Mouse (Mus musculus) forebrain, embryonic 12.5 days (tissue): ENCODE measurements around the gene Scn1b. TPM values are rescaled to one million over a fixed set of nuclear protein-coding genes. Genes with fewer than 3 reads are reported as not detected.

Experiments
- ATAC-seq: fragments of 200-750 bp; cut with Nextera tagmentation; 2 replicates; pipeline ENCODE4 v1.8.0; 2017; ENCODE audit warnings: moderate TSS enrichment; ENCODE audit not compliant: low FRiP score
- H3K27ac ChIP-seq: fragments of 300-500 bp; sonication (generic); 2 replicates; pipeline ENCODE4 v1.5.1; 2016; ENCODE audit warnings: mild to moderate bottlenecking
- H3K27me3 ChIP-seq: fragments of 300-500 bp; sonication (generic); 2 replicates; pipeline ENCODE4 v1.6.1; 2016; ENCODE audit warnings: mild to moderate bottlenecking
- H3K36me3 ChIP-seq: fragments of 300-500 bp; sonication (generic); replicated peaks from 2 replicates; pipeline ENCODE4 v1.6.1; 2016; ENCODE audit warnings: mild to moderate bottlenecking
- H3K4me1 ChIP-seq: fragments of 300-500 bp; sonication (generic); 2 replicates; pipeline ENCODE4 v1.6.1; 2016
- H3K4me2 ChIP-seq: fragments of 300-500 bp; sonication (generic); 2 replicates; pipeline ENCODE4 v1.6.1; 2016; ENCODE audit warnings: mild to moderate bottlenecking, moderate library complexity
- H3K4me3 ChIP-seq: fragments of 300-500 bp; sonication (generic); replicated peaks from 2 replicates; pipeline ENCODE4 v1.5.1; 2016; ENCODE audit warnings: mild to moderate bottlenecking
- H3K9ac ChIP-seq: fragments of 300-500 bp; sonication (generic); 2 replicates; pipeline ENCODE4 v1.6.1; 2016; ENCODE audit warnings: mild to moderate bottlenecking
- H3K9me3 ChIP-seq: fragments of 300-500 bp; sonication (generic); 2 replicates; pipeline ENCODE4 v1.6.1; 2016
- WGBS: fragments of 180-500 bp; shearing (Covaris S2); methylation state at CpG from one replicate; pipeline ENCODE4 v1.1.7; 2016; 5-methylcytosine and 5-hydroxymethylcytosine counted together
- polyA plus RNA-seq: library from polyadenylated mRNA; unstranded; fragments of >200 nt; fragmentation: Nextera tagmentation; extraction: Ambion mirVana; gene quantifications from 2 replicates; pipeline ENCODE4 v1.2.1, GENCODE M21; 2016

Gene Scn1b
- polyA plus RNA-seq, 1 experiment from 2014 or later, result 1.1 TPM

- Histone ChIP-seq H3K4me3 (no peak overlapping the region), H3K27ac (no peak overlapping the region)
- ATAC-seq, result no peak
Measured at GRCm38 (mm10) chr7:31156034-31156928, 29.5 kb upstream of the Scn1b start.

GRCm38 (mm10) chr7:31155296-31156033, 28.7 kb upstream of the Scn1b start, which contains the start of gene Gramd1a:
Gene Gramd1a (minus strand): TSS chr7:31155896.
- H3K4me2 ChIP-seq, result no peak within 1 kb of the TSS
- 76% methylated on average over 5 of the region's 5 CpGs for WGBS
- H3K27me3 ChIP-seq, result no peaks in the 10 kb centered on the region
- H3K36me3 ChIP-seq, result no peaks in the 10 kb centered on the region
- H3K4me3 ChIP-seq, result no peak within 1 kb of the TSS
- H3K4me1 ChIP-seq, result peaks cover 12% of the 10 kb centered on the region
- H3K9me3 ChIP-seq, result no peaks in the 10 kb centered on the region
- H3K9ac ChIP-seq, result no peak within 1 kb of the TSS
- no peak for ATAC-seq
- H3K27ac ChIP-seq, result 0 out of 2 replicates have a peak within 1 kb of the TSS, but pooled peaks have one; percentile 19

More at GRCm38 (mm10) chr7:31156034-31156928, 29.5 kb upstream of the Scn1b start:
- Histone ChIP-seq H3K36me3 (no peaks in the 10 kb centered on the region), H3K4me2 (no peak overlapping the region), H3K9ac (no peak overlapping the region), H3K4me1 (peaks cover 10% of the 10 kb centered on the region), H3K27me3 (no peaks in the 10 kb centered on the region), H3K9me3 (no peaks in the 10 kb centered on the region)
- WGBS, result 47% methylated on average over 18 of the region's 19 CpGs

GRCm38 (mm10) chr7:31153536-31154320, 26.9 kb upstream of the Scn1b start:
- 87% methylated on average over 6 of the region's 6 CpGs for WGBS
- Histone ChIP-seq H3K4me2 (no peak overlapping the region), H3K9me3 (no peaks in the 10 kb centered on the region), H3K4me1 (peaks cover 23% of the 10 kb centered on the region), H3K9ac (no peak overlapping the region), H3K4me3 (no peak overlapping the region), H3K27ac (no peak overlapping the region), H3K27me3 (no peaks in the 10 kb centered on the region), H3K36me3 (no peaks in the 10 kb centered on the region)
- no peak for ATAC-seq

- Histone ChIP-seq H3K27ac (peak overlapping the region; percentile 96), H3K36me3 (peaks cover 9% of the 10 kb centered on the region; the same call in 1 of the 2 replicates), H3K27me3 (no peaks in the 10 kb centered on the region), H3K4me1 (peaks cover 40% of the 10 kb centered on the region), H3K9me3 (no peaks in the 10 kb centered on the region), H3K4me3 (peak overlapping the region; percentile 86), H3K9ac (peak overlapping the region; percentile 96), H3K4me2 (peak overlapping the region; percentile 69)
- ATAC-seq, result peak; percentile 30
- WGBS, result 24% methylated on average over 23 of the region's 23 CpGs
Measured at GRCm38 (mm10) chr7:31151301-31152241, 24.8 kb upstream of the Scn1b start.

GRCm38 (mm10) chr7:31150566-31151300, 23.9 kb upstream of the Scn1b start:
- ATAC-seq, result peak; percentile 89
- Histone ChIP-seq H3K36me3 (peaks cover 16% of the 10 kb centered on the region), H3K9me3 (no peaks in the 10 kb centered on the region), H3K4me1 (peaks cover 44% of the 10 kb centered on the region), H3K9ac (peak overlapping the region; percentile 96), H3K4me3 (peak overlapping the region; percentile 86), H3K4me2 (peak overlapping the region; percentile 69), H3K27ac (peak overlapping the region; percentile 96), H3K27me3 (no peaks in the 10 kb centered on the region)
- under 1% methylated on average over 61 of the region's 63 CpGs for WGBS

GRCm38 (mm10) chr7:31149751-31150565, 23.2 kb upstream of the Scn1b start:
- H3K27me3 ChIP-seq, result no peaks in the 10 kb centered on the region
- no peaks in the 10 kb centered on the region for H3K9me3 ChIP-seq
- WGBS, result 2% methylated on average over 19 of the region's 20 CpGs
- H3K9ac ChIP-seq, result peak overlapping the region; percentile 96
- peaks cover 45% of the 10 kb centered on the region for H3K4me1 ChIP-seq
- peak overlapping the region; percentile 86 for H3K4me3 ChIP-seq
- H3K36me3 ChIP-seq, result peaks cover 24% of the 10 kb centered on the region
- peak overlapping the region; percentile 69 for H3K4me2 ChIP-seq
- ATAC-seq, result peak; percentile 28
- peak overlapping the region; percentile 96 for H3K27ac ChIP-seq

GRCm38 (mm10) chr7:31149271-31149670, 22.5 kb upstream of the Scn1b start:
- WGBS, result 39% methylated on average over 9 of the region's 9 CpGs
- H3K9ac ChIP-seq, result peak overlapping the region; percentile 96
- H3K27me3 ChIP-seq, result no peaks in the 10 kb centered on the region
- H3K9me3 ChIP-seq, result no peaks in the 10 kb centered on the region
- peaks cover 45% of the 10 kb centered on the region for H3K4me1 ChIP-seq
- H3K27ac ChIP-seq, result peak overlapping the region; percentile 96
- H3K4me2 ChIP-seq, result peak overlapping the region; percentile 69
- no peak for ATAC-seq
- peak overlapping the region; percentile 86 for H3K4me3 ChIP-seq
- H3K36me3 ChIP-seq, result peaks cover 26% of the 10 kb centered on the region

GRCm38 (mm10) chr7:31148756-31149155, 22.0 kb upstream of the Scn1b start:
- Histone ChIP-seq H3K9me3 (no peaks in the 10 kb centered on the region), H3K4me2 (peak overlapping the region; percentile 69), H3K9ac (peak overlapping the region; percentile 96), H3K4me1 (peaks cover 45% of the 10 kb centered on the region), H3K36me3 (peaks cover 29% of the 10 kb centered on the region), H3K4me3 (peak overlapping the region; percentile 86), H3K27ac (peak overlapping the region; percentile 96), H3K27me3 (no peaks in the 10 kb centered on the region)
- ATAC-seq, result peak; percentile 48
- WGBS, result 4% methylated on average over 9 of the region's 9 CpGs

GRCm38 (mm10) chr7:31148086-31148485, 21.3 kb upstream of the Scn1b start:
- Histone ChIP-seq H3K36me3 (peaks cover 36% of the 10 kb centered on the region), H3K9ac (peak overlapping the region; percentile 96), H3K27me3 (no peaks in the 10 kb centered on the region), H3K9me3 (no peaks in the 10 kb centered on the region), H3K27ac (peak overlapping the region; percentile 96), H3K4me2 (peak overlapping the region; percentile 69), H3K4me1 (peaks cover 45% of the 10 kb centered on the region), H3K4me3 (peak overlapping the region; percentile 86)
- no peak for ATAC-seq
- WGBS, result 65% methylated on average over 3 of the region's 3 CpGs

- no peak overlapping the region for H3K27ac ChIP-seq
- 92% methylated on average over 12 of the region's 12 CpGs for WGBS
- H3K4me1 ChIP-seq, result peaks cover 33% of the 10 kb centered on the region
- H3K36me3 ChIP-seq, result peaks cover 60% of the 10 kb centered on the region
- no peak for ATAC-seq
- H3K4me2 ChIP-seq, result no peak overlapping the region
- H3K4me3 ChIP-seq, result no peak overlapping the region
- no peak overlapping the region; the same call in 1 of the 2 replicates for H3K9ac ChIP-seq
- H3K27me3 ChIP-seq, result no peaks in the 10 kb centered on the region
- no peaks in the 10 kb centered on the region for H3K9me3 ChIP-seq
Measured at GRCm38 (mm10) chr7:31145596-31146160, 18.9 kb upstream of the Scn1b start.
